Mouse (Mus musculus) C2C12 (cell line): ENCODE results near the gene Cds2. TPM values are rescaled to one million over a fixed set of nuclear protein-coding genes. Genes with fewer than 3 reads are reported as not detected.

ENCODE experiments used
- H3K27me3 ChIP-seq: one replicate; pipeline ENCODE4 v1.6.1; 2011; ENCODE audit not compliant: control insufficient read depth, insufficient read depth, insufficient read length
- H3K36me3 ChIP-seq: one replicate; pipeline ENCODE4 v1.6.1; 2011; ENCODE audit not compliant: control insufficient read depth, insufficient read depth
- H3K4me3 ChIP-seq: one replicate; pipeline ENCODE4 v1.5.1; 2011; ENCODE audit warnings: mild to moderate bottlenecking, control low read depth; ENCODE audit not compliant: poor library complexity, insufficient read depth, severe bottlenecking
- H3K79me2 ChIP-seq: one replicate; pipeline ENCODE4 v1.6.1; 2011; ENCODE audit not compliant: control insufficient read depth, insufficient read depth
- H3K79me3 ChIP-seq: one replicate; pipeline ENCODE4 v1.6.1; 2011; ENCODE audit warnings: low read depth, control low read depth
- H3ac ChIP-seq: one replicate; pipeline ENCODE3; 2011; ENCODE audit warnings: low read depth; ENCODE audit not compliant: control insufficient read depth, insufficient read length
- CEBPB ChIP-seq: IDR thresholded peaks from one replicate; pipeline ENCODE4 v1.6.1; 2011; ENCODE audit warnings: low read depth, mild to moderate bottlenecking, control low read depth, moderate library complexity
- CTCF ChIP-seq: IDR thresholded peaks from one replicate; pipeline ENCODE4 v1.5.1; 2011; ENCODE audit not compliant: control insufficient read depth, insufficient read depth, insufficient read length
- FOSL1 ChIP-seq: IDR thresholded peaks from one replicate; pipeline ENCODE4 v1.8.0; 2011; ENCODE audit warnings: mild to moderate bottlenecking, low read length; ENCODE audit not compliant: poor library complexity, insufficient read depth, severe bottlenecking
- MAX ChIP-seq: IDR thresholded peaks from one replicate; pipeline ENCODE4 v1.6.1; 2011; ENCODE audit warnings: mild to moderate bottlenecking, control low read depth
- MYOD1 ChIP-seq: IDR thresholded peaks from one replicate; pipeline ENCODE4 v1.6.1; 2011; ENCODE audit warnings: low read depth; ENCODE audit not compliant: control insufficient read depth, insufficient read length
- MYOG ChIP-seq: IDR thresholded peaks from one replicate; pipeline ENCODE4 v1.6.1; 2011; ENCODE audit not compliant: control insufficient read depth, insufficient read length; ENCODE audit errors: extremely low read depth
- USF1 ChIP-seq: IDR thresholded peaks from one replicate; pipeline ENCODE4 v1.6.1; 2011; ENCODE audit warnings: low read depth, mild to moderate bottlenecking, control low read depth, moderate library complexity
- long read RNA-seq, 2 experiments: library from polyadenylated mRNA; unstranded; transcript quantifications; one replicate each; pipeline ENCODE4 v2.0.0; 2019 to 2020
- polyA plus RNA-seq: library from polyadenylated mRNA; unstranded; fragments of >200 nt; fragmentation: generic; extraction: Trizol; gene quantifications from one replicate; pipeline ENCODE4 v1.2.1, GENCODE M21; 2012; ENCODE audit warnings: missing spikeins

Cds2 gene
- polyA plus RNA-seq, result 13.4 TPM
- long read RNA-seq, experiment 1, full-length matches to known transcripts, result 14 of 22 reads
- long read RNA-seq, experiment 1, partial matches to known transcripts, result 0 of 22 reads
- long read RNA-seq, experiment 1, other reads (novel, unspliced or antisense), result 8 of 22 reads
- long read RNA-seq, experiment 2, full-length matches to known transcripts, result 161 of 179 reads
- long read RNA-seq, experiment 2, partial matches to known transcripts, result 3 of 179 reads
- long read RNA-seq, experiment 2, other reads (novel, unspliced or antisense), result 15 of 179 reads

DNA sequence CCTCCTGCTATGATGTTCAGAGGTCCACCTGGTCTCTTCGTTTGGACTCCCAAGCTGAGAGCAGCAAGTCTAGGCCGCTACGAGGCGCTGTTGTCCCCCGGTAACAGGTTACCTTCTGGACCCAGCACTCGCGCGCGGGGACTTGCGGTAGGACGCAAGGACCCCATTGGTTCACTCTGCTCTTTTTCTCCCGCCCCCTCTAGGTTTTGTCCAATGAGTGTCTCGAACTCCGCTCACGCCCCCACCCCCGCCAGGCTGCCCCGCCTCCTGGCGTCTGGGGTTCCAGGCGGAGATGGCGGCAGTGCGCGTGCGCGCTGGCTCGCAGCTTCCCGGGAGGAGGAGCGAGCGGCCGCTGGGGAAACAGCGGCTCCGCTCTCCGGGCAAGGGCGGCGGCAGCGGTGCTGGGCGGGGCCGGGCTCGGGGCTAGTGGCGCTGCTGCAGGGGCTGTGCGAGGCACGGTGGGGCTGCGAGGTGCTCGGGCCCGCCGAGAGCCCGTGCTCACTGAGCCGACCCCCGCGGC lies at the start of gene Cds2:
Gene Cds2 (plus strand): TSS at position 270 of the 520 bp plus-strand sequence.
- H3ac ChIP-seq, result peak within 1 kb of the TSS; percentile 97
- TF ChIP-seq FOSL1, result no peak
- TF ChIP-seq CEBPB, result no peak
- TF ChIP-seq MYOD1, result no peak
- peak; percentile 78 for TF ChIP-seq MAX
- TF ChIP-seq CTCF, result peak; percentile 62
- no peak for TF ChIP-seq MYOG
- no peak for TF ChIP-seq USF1

DNA sequence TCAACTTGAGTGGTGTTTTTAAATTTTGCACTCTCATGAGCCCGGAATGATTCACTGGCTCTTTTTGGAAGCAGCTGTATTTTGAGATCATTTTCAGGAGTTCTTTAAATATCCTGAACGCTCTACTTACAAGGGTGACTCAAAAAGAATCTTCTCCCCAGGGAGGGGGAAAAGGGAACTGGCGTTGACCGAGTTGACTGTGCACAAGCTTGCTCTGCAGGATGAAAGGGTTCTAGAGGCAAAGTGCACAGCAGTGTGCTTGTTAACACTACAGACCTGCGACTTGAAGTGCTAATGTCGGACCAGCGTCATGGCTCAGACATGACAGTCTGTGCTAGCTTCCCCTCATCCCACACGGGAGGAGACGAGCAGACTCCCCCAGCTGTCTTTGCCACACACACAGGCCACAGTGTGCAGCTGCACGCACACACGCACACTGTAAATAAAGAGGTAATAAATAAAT lies 41.3 kb upstream of the Cds2 start:
- no peaks in the 10 kb centered on the region for H3K27me3 ChIP-seq
- H3ac ChIP-seq, result peak overlapping the region; percentile 31
- H3K79me3 ChIP-seq, result no peaks in the 10 kb centered on the region
- H3K36me3 ChIP-seq, result no peaks in the 10 kb centered on the region
- TF ChIP-seq MYOG, result no peak
- no peak for TF ChIP-seq CEBPB
- no peak for TF ChIP-seq CTCF
- no peak for TF ChIP-seq FOSL1
- TF ChIP-seq USF1, result no peak
- TF ChIP-seq MYOD1, result no peak
- TF ChIP-seq MAX, result no peak
- no peak overlapping the region for H3K4me3 ChIP-seq
- no peaks in the 10 kb centered on the region for H3K79me2 ChIP-seq

More for the DNA sequence above, at the start of gene Cds2:
- Histone ChIP-seq H3K79me2 (peaks cover 45% of the 10 kb centered on the region), H3K79me3 (peaks cover 33% of the 10 kb centered on the region), H3K4me3 (peak within 1 kb of the TSS; percentile 61), H3K36me3 (no peaks in the 10 kb centered on the region), H3K27me3 (no peaks in the 10 kb centered on the region)

DNA sequence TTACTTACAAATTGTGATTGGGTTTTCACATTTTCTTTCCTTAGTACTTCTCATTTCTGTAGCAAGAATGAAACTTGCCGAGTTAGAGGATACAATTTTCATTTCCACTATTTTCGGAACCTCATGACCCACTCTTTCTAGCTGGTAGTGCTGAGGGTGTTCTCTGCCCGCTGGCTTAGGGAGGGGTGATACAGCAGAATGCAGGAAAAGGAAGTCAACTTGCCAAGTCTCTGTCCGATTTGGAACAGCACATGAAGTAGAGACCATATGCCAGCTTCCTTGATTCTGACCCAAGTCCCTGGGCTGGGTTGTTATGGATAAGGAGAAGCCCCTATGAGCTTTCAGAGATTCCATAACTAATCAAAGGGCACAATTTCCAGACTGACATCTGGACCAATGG lies 38.6 kb upstream of the Cds2 start:
- H3K79me2 ChIP-seq, result no peaks in the 10 kb centered on the region
- TF ChIP-seq MYOD1 (no peak), CTCF (no peak)
- no peaks in the 10 kb centered on the region for H3K27me3 ChIP-seq
- no peak overlapping the region for H3K4me3 ChIP-seq
- no peaks in the 10 kb centered on the region for H3K79me3 ChIP-seq
- H3K36me3 ChIP-seq, result no peaks in the 10 kb centered on the region
- no peak overlapping the region for H3ac ChIP-seq

DNA sequence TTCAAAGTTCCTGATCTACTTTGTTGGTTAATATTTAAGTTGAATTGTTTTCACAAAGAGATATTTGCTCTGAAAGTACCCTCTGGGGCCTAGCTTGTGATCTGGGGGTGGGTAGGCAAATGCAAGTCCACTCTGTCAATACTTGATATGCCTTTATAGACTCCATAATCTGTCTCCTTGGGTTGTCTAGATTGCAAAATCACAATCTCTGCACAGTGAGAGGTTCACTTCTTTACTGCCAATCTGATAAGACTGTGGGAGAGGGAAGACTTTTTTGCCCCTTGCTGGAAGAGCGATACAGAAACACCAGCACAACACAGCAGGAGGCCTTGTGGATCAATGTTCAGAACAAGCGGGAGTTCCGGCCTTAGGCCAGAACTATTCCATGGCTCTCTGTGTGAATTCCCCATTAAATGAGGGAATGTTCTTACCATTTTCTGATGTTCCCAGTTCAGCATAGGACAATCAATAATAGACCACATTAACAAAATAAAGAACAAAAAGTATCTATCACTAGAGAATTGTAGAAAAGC lies 30.5 kb upstream of the Cds2 start:
- Histone ChIP-seq H3K36me3 (no peaks in the 10 kb centered on the region), H3K79me2 (no peaks in the 10 kb centered on the region), H3K4me3 (no peak overlapping the region), H3ac (no peak overlapping the region), H3K79me3 (no peaks in the 10 kb centered on the region), H3K27me3 (no peaks in the 10 kb centered on the region)
- no peak for TF ChIP-seq MYOG
- TF ChIP-seq MAX, result no peak
- TF ChIP-seq USF1, result no peak
- TF ChIP-seq MYOD1, result no peak
- TF ChIP-seq FOSL1, result no peak
- TF ChIP-seq CTCF, result no peak
- TF ChIP-seq CEBPB, result no peak

DNA sequence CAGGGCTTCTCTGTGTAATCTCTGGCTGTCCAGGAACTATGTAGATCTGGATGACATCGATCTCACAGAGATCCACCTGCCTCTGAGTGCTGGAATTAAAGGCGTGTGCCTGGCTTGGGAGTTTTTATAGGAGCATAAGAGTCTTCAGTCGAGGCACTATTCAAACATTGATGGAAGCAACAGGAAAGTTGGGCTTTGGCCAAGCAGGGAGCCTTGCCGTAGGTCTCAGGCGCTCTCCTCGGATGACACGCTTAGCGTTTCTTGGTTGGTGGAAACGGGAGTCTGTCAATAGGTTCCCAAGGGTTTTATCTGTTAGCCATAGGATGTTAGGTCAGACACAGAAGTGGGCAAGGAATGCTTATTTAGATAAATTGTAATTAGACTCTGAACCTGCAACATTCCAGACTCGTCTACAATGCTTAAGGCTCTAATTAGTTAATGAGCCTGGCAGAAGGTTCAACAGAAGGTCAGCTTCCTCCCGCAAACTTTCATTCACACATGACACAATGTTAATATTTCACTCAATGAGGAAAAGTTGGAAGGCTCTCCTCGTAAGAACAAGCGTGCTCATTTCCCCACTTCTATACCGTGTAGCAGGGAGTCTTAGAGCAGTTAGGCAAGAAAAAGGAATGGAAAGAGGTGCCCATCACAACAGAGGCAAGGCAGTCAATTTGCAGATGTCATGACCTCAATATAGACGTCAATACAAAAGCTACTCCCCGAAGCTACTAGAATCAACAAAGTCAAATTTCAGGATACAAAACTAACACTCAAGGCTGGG lies 28.8 kb upstream of the Cds2 start:
- no peaks in the 10 kb centered on the region for H3K27me3 ChIP-seq
- no peaks in the 10 kb centered on the region for H3K79me3 ChIP-seq
- no peaks in the 10 kb centered on the region for H3K79me2 ChIP-seq
- no peak for TF ChIP-seq MYOG
- TF ChIP-seq FOSL1, result no peak
- no peak for TF ChIP-seq MYOD1
- no peak for TF ChIP-seq USF1
- TF ChIP-seq MAX, result no peak
- TF ChIP-seq CTCF, result no peak
- TF ChIP-seq CEBPB, result no peak
- no peak overlapping the region for H3ac ChIP-seq
- peaks cover 4% of the 10 kb centered on the region for H3K36me3 ChIP-seq
- no peak overlapping the region for H3K4me3 ChIP-seq
